Mouse (Mus musculus): ENCODE results near the gene Ssbp4.

DNA sequence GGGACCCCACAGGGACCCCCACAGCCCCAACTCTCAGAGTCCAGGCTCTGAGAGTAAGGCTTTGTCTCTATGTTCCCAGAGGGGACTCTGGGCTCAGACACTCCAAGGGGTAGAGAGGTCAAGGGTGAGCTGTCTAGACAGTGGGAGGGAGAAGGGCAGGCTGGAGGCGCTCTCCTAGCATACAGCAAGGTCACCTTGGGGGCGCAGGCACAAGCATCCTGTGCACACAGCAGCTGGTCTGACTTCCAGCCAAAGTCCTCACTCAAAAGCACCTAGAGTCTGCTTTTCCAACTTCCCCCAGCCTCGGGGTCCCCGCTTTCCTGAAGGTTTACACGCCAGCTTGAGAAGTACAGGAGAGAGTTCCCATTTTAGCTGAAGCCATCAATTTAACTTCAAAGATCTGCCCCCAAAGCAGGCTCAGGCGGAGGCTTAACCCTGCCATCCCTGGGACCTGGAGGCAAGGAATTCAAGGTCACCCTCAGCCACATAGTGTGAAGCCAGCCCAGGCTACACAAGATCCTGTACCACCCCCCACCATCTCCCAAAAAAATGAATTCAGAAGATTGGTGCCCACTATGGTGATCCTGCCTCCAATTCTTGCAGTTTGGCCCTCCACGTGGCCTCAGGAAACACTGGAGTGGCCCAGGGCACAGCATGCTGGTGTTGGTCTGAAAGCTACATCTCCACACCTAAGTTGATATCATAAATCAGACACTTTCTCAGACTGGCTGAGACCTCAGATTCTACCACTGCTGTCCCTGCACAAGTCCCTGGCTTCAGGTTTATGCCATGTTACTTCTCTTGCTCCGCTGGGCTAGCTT lies 38.9 kb upstream of the Ssbp4 start:
- TF ChIP-seq EP300 (IDR thresholded peaks at IDR 0.05; ENCODE audit: low read depth) (no peak), CTCF (IDR thresholded peaks at IDR 0.05; ENCODE audit: low read depth) (no peak)
